Mouse (Mus musculus): ENCODE results near the gene Krtap11-1. TPM values are rescaled to one million over a fixed set of nuclear protein-coding genes. Genes with fewer than 3 reads are reported as not detected.
A peak's percentile ranks its signal among the peaks of the same experiment; 100 is the strongest.

Krtap11-1 gene
- polyA plus RNA-seq (2015; fragmentation: Nextera tagmentation; extraction: Ambion mirVana), result not detected in 2 replicates

DNA sequence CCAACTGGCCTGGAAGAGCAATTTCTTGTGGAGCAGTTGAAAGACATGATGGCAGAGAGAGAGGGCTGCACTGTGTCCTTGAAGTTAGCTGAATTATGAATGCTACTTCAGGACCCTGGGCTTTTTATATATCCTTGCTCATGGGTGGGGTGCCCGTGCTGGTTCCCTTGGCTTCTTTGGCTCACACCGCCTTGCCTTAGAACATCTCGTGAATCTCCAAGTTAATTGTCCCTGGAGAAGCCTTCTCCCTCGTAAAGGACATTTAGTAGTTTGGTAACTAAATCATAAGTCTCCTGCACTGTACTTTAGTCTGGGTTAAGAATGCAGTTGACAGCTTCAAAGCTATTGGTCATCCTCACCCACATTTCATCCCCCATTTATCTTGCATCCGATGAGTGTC, at the start of gene Krtap11-1:
Gene Krtap11-1 (minus strand): TSS at position 101 of the 400 bp plus-strand sequence.
- Histone ChIP-seq H3K4me3 (ENCODE audit: low read depth, low read length) (no peak within 1 kb of the TSS), H3K9me3 (replicated peaks; ENCODE audit: control insufficient read depth, low read length) (no peaks in the 10 kb centered on the region), H3K4me1 (ENCODE audit: control insufficient read depth, low read depth, low read length) (no peaks in the 10 kb centered on the region), H3K27me3 (ENCODE audit: control insufficient read depth, insufficient read depth, low read depth, low read length) (no peaks in the 10 kb centered on the region), H3K4me2 (ENCODE audit: low read depth, low read length) (no peak within 1 kb of the TSS), H3K36me3 (ENCODE audit: control insufficient read depth, insufficient read depth) (no peaks in the 10 kb centered on the region), H3K27ac (ENCODE audit: low read length) (no peak within 1 kb of the TSS), H3K9ac (ENCODE audit: low read depth, low read length) (no peak within 1 kb of the TSS)
- no peak for ATAC-seq (ENCODE audit: low read depth)
- 77% methylated on average over 5 of the region's 5 CpGs for WGBS (ENCODE audit: insufficient replicate concordance)

DNA sequence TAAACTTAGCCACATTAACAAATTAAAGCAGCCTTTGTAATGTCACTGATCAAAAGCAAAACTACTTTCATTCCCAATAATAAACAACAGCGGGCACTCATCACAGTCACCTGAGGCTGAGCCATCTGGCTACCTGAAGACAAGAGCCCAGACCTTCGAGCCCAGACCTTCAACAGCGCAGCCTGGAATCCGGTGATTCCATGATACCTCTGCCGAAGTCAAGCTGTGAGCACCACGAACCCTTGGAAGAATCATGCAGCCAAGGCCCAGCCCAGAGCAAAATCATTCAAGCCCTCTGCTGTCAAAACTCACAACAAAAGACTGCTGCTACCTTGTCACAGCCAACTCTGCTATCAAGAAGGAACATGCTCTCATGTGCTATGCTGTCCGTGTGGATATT, 47.2 kb upstream of the Krtap11-1 start:
- Histone ChIP-seq H3K27me3 (ENCODE audit: control insufficient read depth, insufficient read depth, low read depth, low read length) (no peaks in the 10 kb centered on the region), H3K4me3 (ENCODE audit: low read depth, low read length) (no peak overlapping the region), H3K9me3 (replicated peaks; ENCODE audit: control insufficient read depth, low read length) (no peaks in the 10 kb centered on the region), H3K27ac (ENCODE audit: low read length) (no peak overlapping the region), H3K4me1 (ENCODE audit: control insufficient read depth, low read depth, low read length) (no peaks in the 10 kb centered on the region), H3K36me3 (ENCODE audit: control insufficient read depth, insufficient read depth) (no peaks in the 10 kb centered on the region), H3K4me2 (ENCODE audit: low read depth, low read length) (no peak overlapping the region), H3K9ac (ENCODE audit: low read depth, low read length) (no peak overlapping the region)
- ATAC-seq (ENCODE audit: low read depth), result no peak
- WGBS (ENCODE audit: insufficient replicate concordance), result 61% methylated on average over 7 of the region's 7 CpGs

DNA sequence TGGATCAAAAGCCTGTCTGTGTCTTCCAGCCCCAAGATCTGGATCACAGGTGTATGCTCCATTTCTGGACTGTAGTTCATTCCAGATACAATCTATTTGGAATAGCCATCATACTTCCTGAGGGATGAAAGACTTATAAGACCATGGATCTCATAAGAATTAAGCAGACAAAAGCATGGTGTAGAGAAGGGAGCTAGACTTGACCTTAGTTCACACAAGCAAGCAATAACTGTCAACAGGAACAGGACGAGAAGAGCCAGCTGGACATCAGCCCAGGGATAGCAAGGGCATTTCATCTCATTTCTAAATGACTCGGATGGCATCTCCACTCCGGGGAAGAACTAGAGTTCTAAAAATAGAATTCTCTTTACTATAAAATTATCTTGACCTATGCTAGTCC, 46.3 kb upstream of the Krtap11-1 start:
- Histone ChIP-seq H3K36me3 (ENCODE audit: control insufficient read depth, insufficient read depth) (no peaks in the 10 kb centered on the region), H3K9ac (ENCODE audit: low read depth, low read length) (no peak overlapping the region), H3K4me3 (ENCODE audit: low read depth, low read length) (no peak overlapping the region), H3K27me3 (ENCODE audit: control insufficient read depth, insufficient read depth, low read depth, low read length) (no peaks in the 10 kb centered on the region), H3K4me2 (ENCODE audit: low read depth, low read length) (no peak overlapping the region), H3K9me3 (replicated peaks; ENCODE audit: control insufficient read depth, low read length) (no peaks in the 10 kb centered on the region), H3K27ac (ENCODE audit: low read length) (no peak overlapping the region), H3K4me1 (ENCODE audit: control insufficient read depth, low read depth, low read length) (no peaks in the 10 kb centered on the region)
- ATAC-seq (ENCODE audit: low read depth), result no peak
- WGBS (ENCODE audit: insufficient replicate concordance), result 49% methylated on average over 3 of the region's 3 CpGs

DNA sequence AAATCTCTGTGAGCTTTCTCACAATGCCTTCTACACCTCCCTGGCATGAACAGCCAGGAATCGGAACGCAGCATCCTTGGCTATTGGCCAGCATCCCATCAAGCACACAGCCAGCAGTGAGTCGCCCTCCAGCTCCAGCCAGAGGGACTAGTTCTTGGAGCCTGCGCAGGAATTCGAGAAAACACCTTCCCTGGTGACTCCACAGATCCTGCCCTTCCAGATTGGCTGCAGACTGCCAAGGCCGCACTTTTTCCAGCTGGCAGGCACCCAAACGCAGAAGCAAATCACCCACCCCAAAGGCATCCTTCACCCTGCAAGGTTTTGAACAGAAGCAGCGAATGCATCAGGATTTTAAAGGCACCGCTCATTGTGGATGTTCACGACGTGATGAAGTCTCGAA, 42.7 kb upstream of the Krtap11-1 start:
- H3K27ac ChIP-seq (ENCODE audit: low read length), result no peak overlapping the region
- WGBS (ENCODE audit: insufficient replicate concordance), result 73% methylated on average over 12 of the region's 12 CpGs
- ATAC-seq (ENCODE audit: low read depth), result no peak
- H3K27me3 ChIP-seq (ENCODE audit: control insufficient read depth, insufficient read depth, low read depth, low read length), result no peaks in the 10 kb centered on the region
- no peaks in the 10 kb centered on the region for H3K4me1 ChIP-seq (ENCODE audit: control insufficient read depth, low read depth, low read length)
- no peak overlapping the region for H3K4me2 ChIP-seq (ENCODE audit: low read depth, low read length)
- H3K9me3 ChIP-seq (replicated peaks; ENCODE audit: control insufficient read depth, low read length), result no peaks in the 10 kb centered on the region
- H3K4me3 ChIP-seq (ENCODE audit: low read depth, low read length), result no peak overlapping the region
- no peaks in the 10 kb centered on the region for H3K36me3 ChIP-seq (ENCODE audit: control insufficient read depth, insufficient read depth)
- H3K9ac ChIP-seq (ENCODE audit: low read depth, low read length), result no peak overlapping the region

DNA sequence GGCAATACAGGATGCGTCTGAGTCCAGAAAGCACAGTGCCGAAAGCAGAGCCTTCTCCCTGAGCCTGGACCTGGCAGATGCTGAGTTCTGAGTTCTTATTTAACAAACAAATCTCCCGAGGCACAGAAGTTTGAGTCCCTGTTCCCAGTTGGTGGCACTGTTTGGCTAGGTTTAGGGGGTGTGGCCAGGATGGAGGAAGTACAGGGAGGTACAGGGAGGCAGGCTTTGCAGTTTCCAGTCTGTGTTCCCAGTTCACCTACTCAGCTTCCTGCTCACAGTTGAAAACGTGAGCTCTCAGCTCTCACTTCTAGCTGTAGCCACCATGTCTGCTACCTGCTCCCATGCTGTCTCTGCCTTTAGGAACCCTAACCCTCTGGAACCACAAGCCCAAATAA, 37.8 kb upstream of the Krtap11-1 start:
- H3K9me3 ChIP-seq (replicated peaks; ENCODE audit: control insufficient read depth, low read length), result no peaks in the 10 kb centered on the region
- H3K9ac ChIP-seq (ENCODE audit: low read depth, low read length), result no peak overlapping the region
- H3K4me2 ChIP-seq (ENCODE audit: low read depth, low read length), result no peak overlapping the region
- no peak for ATAC-seq (ENCODE audit: low read depth)
- WGBS (ENCODE audit: insufficient replicate concordance), result 54% methylated on average over 4 of the region's 4 CpGs
- H3K27me3 ChIP-seq (ENCODE audit: control insufficient read depth, insufficient read depth, low read depth, low read length), result no peaks in the 10 kb centered on the region
- H3K36me3 ChIP-seq (ENCODE audit: control insufficient read depth, insufficient read depth), result no peaks in the 10 kb centered on the region
- no peak overlapping the region for H3K27ac ChIP-seq (ENCODE audit: low read length)
- no peak overlapping the region for H3K4me3 ChIP-seq (ENCODE audit: low read depth, low read length)
- H3K4me1 ChIP-seq (ENCODE audit: control insufficient read depth, low read depth, low read length), result no peaks in the 10 kb centered on the region

DNA sequence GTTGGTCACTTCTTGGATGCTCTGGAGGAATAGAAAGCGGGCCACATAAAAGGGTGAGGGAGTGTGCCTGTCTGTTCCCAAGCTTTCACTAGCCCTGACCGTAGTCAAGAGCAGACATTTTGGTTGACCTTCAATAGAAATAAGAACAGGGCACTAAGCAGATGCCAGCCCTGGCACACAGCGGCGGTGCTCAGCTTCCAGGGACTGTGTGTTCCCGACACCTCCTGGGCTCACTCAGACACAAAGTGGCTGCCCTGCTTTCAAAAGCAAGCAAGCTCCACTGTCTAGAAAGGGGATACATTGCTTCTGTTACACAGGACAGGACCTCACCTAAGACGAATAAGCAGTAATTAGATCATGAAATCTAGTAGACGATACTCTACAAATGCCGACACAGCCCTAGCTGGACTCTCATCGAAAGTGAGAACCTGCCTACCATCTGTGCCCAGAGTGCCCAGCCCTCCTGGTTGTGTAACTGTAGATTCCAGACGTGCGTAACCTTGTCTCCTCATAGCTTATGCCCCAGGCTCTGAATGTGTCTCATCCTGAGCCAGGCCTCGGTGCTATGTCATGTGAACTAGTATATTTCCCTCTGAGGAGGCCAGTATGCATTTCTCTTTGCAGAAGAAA, 37.3 kb upstream of the Krtap11-1 start:
- Histone ChIP-seq H3K9me3 (replicated peaks; ENCODE audit: control insufficient read depth, low read length) (no peaks in the 10 kb centered on the region), H3K27me3 (ENCODE audit: control insufficient read depth, insufficient read depth, low read depth, low read length) (no peaks in the 10 kb centered on the region), H3K4me1 (ENCODE audit: control insufficient read depth, low read depth, low read length) (no peaks in the 10 kb centered on the region), H3K9ac (ENCODE audit: low read depth, low read length) (no peak overlapping the region), H3K27ac (ENCODE audit: low read length) (no peak overlapping the region), H3K4me2 (ENCODE audit: low read depth, low read length) (no peak overlapping the region), H3K4me3 (ENCODE audit: low read depth, low read length) (no peak overlapping the region), H3K36me3 (ENCODE audit: control insufficient read depth, insufficient read depth) (no peaks in the 10 kb centered on the region)
- 71% methylated on average over 12 of the region's 12 CpGs for WGBS (ENCODE audit: insufficient replicate concordance)
- ATAC-seq (ENCODE audit: low read depth), result no peak

DNA sequence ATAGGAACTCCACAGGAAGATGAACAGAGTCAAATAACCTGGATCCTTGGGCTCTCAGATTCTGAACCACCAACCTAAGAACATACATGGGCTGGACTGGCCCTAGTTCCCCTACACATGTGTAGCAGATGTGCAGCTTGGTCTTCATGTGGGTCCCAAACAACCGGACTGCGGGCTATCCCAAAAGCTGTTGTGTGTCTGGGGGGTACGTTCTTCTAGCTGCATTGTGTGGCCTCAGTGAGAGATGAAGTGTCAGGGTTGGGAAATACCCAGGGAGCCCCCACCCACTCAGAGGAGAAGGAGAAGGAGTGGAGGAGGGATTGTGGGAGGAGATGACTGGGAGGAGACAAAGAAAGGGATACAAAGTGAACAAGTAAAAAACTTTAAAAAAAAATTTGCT, 36.0 kb upstream of the Krtap11-1 start:
- H3K9ac ChIP-seq (ENCODE audit: low read depth, low read length), result no peak overlapping the region
- WGBS (ENCODE audit: insufficient replicate concordance), result 63% methylated on average over 3 of the region's 3 CpGs
- ATAC-seq (ENCODE audit: low read depth), result no peak
- no peaks in the 10 kb centered on the region for H3K36me3 ChIP-seq (ENCODE audit: control insufficient read depth, insufficient read depth)
- H3K27ac ChIP-seq (ENCODE audit: low read length), result no peak overlapping the region
- H3K4me2 ChIP-seq (ENCODE audit: low read depth, low read length), result no peak overlapping the region
- no peaks in the 10 kb centered on the region for H3K27me3 ChIP-seq (ENCODE audit: control insufficient read depth, insufficient read depth, low read depth, low read length)
- H3K4me3 ChIP-seq (ENCODE audit: low read depth, low read length), result no peak overlapping the region
- no peaks in the 10 kb centered on the region for H3K9me3 ChIP-seq (replicated peaks; ENCODE audit: control insufficient read depth, low read length)
- H3K4me1 ChIP-seq (ENCODE audit: control insufficient read depth, low read depth, low read length), result no peaks in the 10 kb centered on the region

DNA sequence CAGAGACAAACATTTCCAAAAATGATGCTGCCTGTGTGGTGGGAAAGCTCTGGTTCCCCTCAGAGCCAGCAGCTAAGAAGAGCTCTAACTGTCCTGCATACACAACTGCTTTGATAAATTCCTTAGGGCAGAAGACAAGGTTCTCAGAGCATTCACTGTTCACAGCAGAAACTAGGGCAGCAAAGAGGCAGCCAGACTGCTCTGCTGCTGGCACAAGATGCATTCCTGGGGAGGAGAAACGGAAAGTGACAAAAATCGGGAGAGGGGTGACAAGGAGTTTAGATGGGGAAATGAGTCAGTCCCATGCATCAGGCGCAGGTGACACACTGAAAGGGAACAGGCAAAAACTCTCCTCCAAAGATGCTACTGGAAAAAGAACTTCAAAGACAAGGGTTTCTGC, 16.2 kb upstream of the Krtap11-1 start:
- no peak overlapping the region for H3K4me2 ChIP-seq (ENCODE audit: low read depth, low read length)
- H3K27me3 ChIP-seq (ENCODE audit: control insufficient read depth, insufficient read depth, low read depth, low read length), result no peaks in the 10 kb centered on the region
- H3K4me3 ChIP-seq (ENCODE audit: low read depth, low read length), result no peak overlapping the region
- H3K27ac ChIP-seq (ENCODE audit: low read length), result no peak overlapping the region
- no peaks in the 10 kb centered on the region for H3K9me3 ChIP-seq (replicated peaks; ENCODE audit: control insufficient read depth, low read length)
- no peak overlapping the region for H3K9ac ChIP-seq (ENCODE audit: low read depth, low read length)
- H3K4me1 ChIP-seq (ENCODE audit: control insufficient read depth, low read depth, low read length), result no peaks in the 10 kb centered on the region
- no peaks in the 10 kb centered on the region for H3K36me3 ChIP-seq (ENCODE audit: control insufficient read depth, insufficient read depth)
- no peak for ATAC-seq (ENCODE audit: low read depth)
- WGBS (ENCODE audit: insufficient replicate concordance), result 50% methylated on average over 3 of the region's 3 CpGs

DNA sequence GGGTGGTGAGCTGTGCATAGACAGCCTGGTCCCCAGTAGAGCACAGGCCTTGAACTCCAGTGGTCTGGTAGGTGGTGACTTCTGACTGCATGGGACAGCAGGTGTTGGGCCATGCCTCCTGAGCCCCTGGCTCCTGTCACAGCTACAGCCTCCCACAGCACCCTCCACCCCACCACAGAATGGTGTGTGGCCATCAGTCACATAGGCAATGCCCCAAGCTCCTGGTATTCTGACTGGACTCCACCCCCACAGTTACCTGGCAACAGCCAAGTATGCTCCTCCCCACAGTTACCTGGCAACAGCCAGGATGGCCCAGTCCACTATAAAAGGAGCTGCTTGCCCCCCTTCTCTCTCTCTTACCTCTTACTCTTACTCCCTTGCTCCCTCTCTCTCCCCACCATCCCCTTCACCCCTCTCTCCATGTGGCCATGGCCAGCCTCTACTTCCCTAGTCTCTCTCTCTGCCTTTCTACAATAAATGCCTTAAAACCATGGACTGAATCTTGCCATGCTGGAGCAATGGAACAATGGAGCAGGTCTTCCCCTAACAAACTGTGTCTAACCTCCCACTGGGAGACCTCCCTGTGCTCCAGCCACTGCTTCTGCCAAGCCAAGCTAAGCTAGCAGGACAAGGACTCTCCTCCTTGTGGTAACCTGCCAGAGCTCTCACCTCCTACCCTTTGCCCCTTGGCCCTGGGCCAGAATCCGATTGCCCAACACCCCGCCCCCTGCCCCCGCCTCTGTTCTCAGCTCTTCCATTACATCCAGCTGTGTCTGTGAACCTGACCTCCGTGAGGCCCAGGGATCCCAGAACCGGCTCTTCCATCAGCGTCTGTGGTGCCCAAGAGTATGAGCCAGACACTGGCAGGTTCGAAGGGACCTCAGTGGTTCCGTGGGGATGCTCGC, 14.9 kb upstream of the Krtap11-1 start:
- H3K4me2 ChIP-seq (ENCODE audit: low read depth, low read length), result no peak overlapping the region
- no peaks in the 10 kb centered on the region for H3K9me3 ChIP-seq (replicated peaks; ENCODE audit: control insufficient read depth, low read length)
- peak; percentile 79 for ATAC-seq (ENCODE audit: low read depth)
- no peak overlapping the region for H3K27ac ChIP-seq (ENCODE audit: low read length)
- no peak overlapping the region for H3K9ac ChIP-seq (ENCODE audit: low read depth, low read length)
- H3K4me1 ChIP-seq (ENCODE audit: control insufficient read depth, low read depth, low read length), result no peaks in the 10 kb centered on the region
- no peak overlapping the region for H3K4me3 ChIP-seq (ENCODE audit: low read depth, low read length)
- H3K27me3 ChIP-seq (ENCODE audit: control insufficient read depth, insufficient read depth, low read depth, low read length), result no peaks in the 10 kb centered on the region
- 51% methylated on average over 9 of the region's 9 CpGs for WGBS (ENCODE audit: insufficient replicate concordance)
- H3K36me3 ChIP-seq (ENCODE audit: control insufficient read depth, insufficient read depth), result no peaks in the 10 kb centered on the region
